Mouse (Mus musculus): Measurements from ENCODE around the gene Babam2. TPM values are rescaled to one million over a fixed set of nuclear protein-coding genes. Genes with fewer than 3 reads are reported as not detected.

Babam2 gene
- polyA plus RNA-seq, 1 experiment from 2014 or later: 42.9 TPM

DNA sequence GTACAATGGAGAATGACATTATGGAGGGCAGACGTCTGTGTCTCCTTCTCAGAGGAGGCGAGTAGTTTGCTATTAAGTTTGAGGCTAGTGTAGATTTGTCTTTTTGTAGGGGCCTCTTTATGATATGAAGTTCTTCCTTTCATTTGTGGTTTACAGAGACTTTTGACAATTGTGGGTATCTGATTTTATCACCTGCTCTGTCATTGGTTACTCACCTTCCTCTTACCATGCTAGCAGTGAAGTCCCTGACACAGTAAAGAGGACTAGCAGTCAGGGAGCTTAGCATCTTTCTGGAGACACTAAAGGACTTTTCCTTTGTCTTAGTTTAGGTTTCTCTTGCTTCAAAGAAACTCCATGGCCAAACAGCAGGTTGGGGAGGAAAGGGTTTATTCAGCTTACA lies 28.4 kb downstream of the Babam2 start:
- no peaks in the 10 kb centered on the region for H3K4me1 ChIP-seq (ENCODE audit: control insufficient read depth, insufficient read depth, low read length)
- H3K27me3 ChIP-seq (ENCODE audit: control insufficient read depth, insufficient read depth, low read length): no peaks in the 10 kb centered on the region
- no peaks in the 10 kb centered on the region for H3K36me3 ChIP-seq (ENCODE audit: control insufficient read depth, insufficient read depth, low read length)
- no peak overlapping the region for H3K27ac ChIP-seq (ENCODE audit: low read depth, low read length)
- no peak overlapping the region for H3K9ac ChIP-seq (ENCODE audit: low read depth, low read length)
- no peak overlapping the region for H3K4me2 ChIP-seq
- no peak overlapping the region for H3K4me3 ChIP-seq (ENCODE audit: low read depth, low read length)
- H3K9me3 ChIP-seq (replicated peaks; ENCODE audit: control insufficient read depth, low read length): no peaks in the 10 kb centered on the region
- ATAC-seq (replicated peaks; ENCODE audit: insufficient number of reproducible peaks, low FRiP score, low TSS enrichment): no peak
- 88% methylated on average over 2 of the region's 2 CpGs for WGBS (ENCODE audit: insufficient replicate concordance)

DNA sequence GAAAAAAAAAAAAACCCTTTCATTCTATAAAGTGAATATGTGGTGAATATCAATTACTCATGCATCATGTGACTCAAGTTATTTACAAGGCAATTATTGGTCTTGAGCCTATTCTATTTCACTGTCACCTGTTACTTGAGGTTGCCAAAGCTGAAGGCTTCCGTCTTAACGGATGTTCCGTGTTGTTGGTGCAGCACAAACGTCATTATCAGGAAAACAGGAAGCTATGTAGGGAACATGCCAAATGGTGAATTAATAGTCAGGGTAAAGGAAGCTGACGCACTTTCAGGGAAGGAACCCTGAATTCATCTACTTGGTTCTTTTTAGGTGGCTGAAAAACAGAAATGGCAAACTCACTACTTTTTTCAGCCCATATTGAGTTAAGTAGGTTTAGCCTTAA lies 30.0 kb downstream of the Babam2 start:
- Histone ChIP-seq H3K4me1 (ENCODE audit: control insufficient read depth, insufficient read depth, low read length) (no peaks in the 10 kb centered on the region), H3K27ac (ENCODE audit: low read depth, low read length) (no peak overlapping the region), H3K4me3 (ENCODE audit: low read depth, low read length) (no peak overlapping the region), H3K36me3 (ENCODE audit: control insufficient read depth, insufficient read depth, low read length) (no peaks in the 10 kb centered on the region), H3K9ac (ENCODE audit: low read depth, low read length) (no peak overlapping the region), H3K4me2 (no peak overlapping the region), H3K9me3 (replicated peaks; ENCODE audit: control insufficient read depth, low read length) (no peaks in the 10 kb centered on the region), H3K27me3 (ENCODE audit: control insufficient read depth, insufficient read depth, low read length) (no peaks in the 10 kb centered on the region)
- 64% methylated on average over 5 of the region's 5 CpGs for WGBS (ENCODE audit: insufficient replicate concordance)
- no peak for ATAC-seq (replicated peaks; ENCODE audit: insufficient number of reproducible peaks, low FRiP score, low TSS enrichment)

DNA sequence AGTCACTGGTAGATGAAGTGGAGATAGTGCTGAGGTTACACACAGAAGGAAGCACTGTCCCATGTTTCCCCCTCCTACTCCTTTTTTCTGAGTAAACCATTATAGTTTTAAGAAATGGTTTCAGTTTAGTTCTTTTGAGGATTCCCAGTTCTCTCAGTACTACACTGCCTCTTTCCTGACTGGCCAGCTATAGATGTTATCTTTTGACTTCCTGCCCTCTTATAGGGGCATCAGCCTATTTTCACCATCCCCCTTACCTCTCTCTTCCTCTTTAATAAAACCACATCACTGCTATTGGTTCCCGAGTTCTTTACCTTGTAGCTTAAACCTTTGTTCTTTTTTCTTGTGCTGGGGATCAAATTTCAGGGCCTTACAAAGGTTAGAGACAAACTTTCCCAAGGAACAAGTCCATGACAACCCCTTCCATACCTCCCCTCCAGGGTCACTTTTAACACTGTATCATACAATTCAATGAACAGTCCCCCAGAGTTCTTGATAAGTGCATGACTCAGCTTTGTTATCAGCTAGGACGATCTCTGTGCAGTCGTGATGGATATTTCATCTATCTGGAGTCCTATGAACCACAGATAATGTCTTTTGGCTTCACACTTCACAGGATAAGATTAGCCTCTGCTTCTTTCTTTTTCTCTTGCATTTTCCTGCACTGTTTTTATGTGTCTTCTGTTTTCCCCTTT lies 35.3 kb downstream of the Babam2 start:
- ATAC-seq (replicated peaks; ENCODE audit: insufficient number of reproducible peaks, low FRiP score, low TSS enrichment): no peak
- Histone ChIP-seq H3K9ac (ENCODE audit: low read depth, low read length) (no peak overlapping the region), H3K4me3 (ENCODE audit: low read depth, low read length) (no peak overlapping the region), H3K9me3 (replicated peaks; ENCODE audit: control insufficient read depth, low read length) (no peaks in the 10 kb centered on the region), H3K4me2 (no peak overlapping the region), H3K4me1 (ENCODE audit: control insufficient read depth, insufficient read depth, low read length) (no peaks in the 10 kb centered on the region), H3K27ac (ENCODE audit: low read depth, low read length) (no peak overlapping the region), H3K27me3 (ENCODE audit: control insufficient read depth, insufficient read depth, low read length) (no peaks in the 10 kb centered on the region), H3K36me3 (ENCODE audit: control insufficient read depth, insufficient read depth, low read length) (no peaks in the 10 kb centered on the region)
- WGBS (ENCODE audit: insufficient replicate concordance): 29% methylated on average over 3 of the region's 3 CpGs

DNA sequence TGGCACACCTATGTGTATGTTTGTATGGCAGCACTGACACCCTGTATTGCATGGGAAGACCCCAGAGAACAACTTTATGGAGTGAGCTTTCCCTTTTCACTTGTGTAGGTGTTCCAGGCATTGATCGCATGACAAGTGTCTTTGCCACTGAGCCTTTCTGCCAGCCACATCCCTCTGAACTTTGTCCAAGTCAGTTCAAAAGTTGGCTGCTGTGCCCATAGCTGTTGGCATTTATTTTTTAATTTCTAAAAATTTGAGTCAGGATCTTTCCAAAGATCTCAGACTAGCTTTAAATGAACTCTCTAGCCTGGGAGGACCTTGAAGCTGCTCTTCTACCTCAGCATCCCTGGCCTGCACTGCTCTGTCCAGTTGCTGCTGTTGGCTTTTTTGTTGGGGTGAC lies 44.4 kb downstream of the Babam2 start:
- Histone ChIP-seq H3K36me3 (ENCODE audit: control insufficient read depth, insufficient read depth, low read length) (no peaks in the 10 kb centered on the region), H3K4me2 (no peak overlapping the region), H3K4me1 (ENCODE audit: control insufficient read depth, insufficient read depth, low read length) (no peaks in the 10 kb centered on the region), H3K27me3 (ENCODE audit: control insufficient read depth, insufficient read depth, low read length) (no peaks in the 10 kb centered on the region), H3K9ac (ENCODE audit: low read depth, low read length) (no peak overlapping the region), H3K27ac (ENCODE audit: low read depth, low read length) (no peak overlapping the region), H3K4me3 (ENCODE audit: low read depth, low read length) (no peak overlapping the region), H3K9me3 (replicated peaks; ENCODE audit: control insufficient read depth, low read length) (no peaks in the 10 kb centered on the region)
- no peak for ATAC-seq (replicated peaks; ENCODE audit: insufficient number of reproducible peaks, low FRiP score, low TSS enrichment)
- 94% methylated on average over 1 of the region's 1 CpGs for WGBS (ENCODE audit: insufficient replicate concordance)

DNA sequence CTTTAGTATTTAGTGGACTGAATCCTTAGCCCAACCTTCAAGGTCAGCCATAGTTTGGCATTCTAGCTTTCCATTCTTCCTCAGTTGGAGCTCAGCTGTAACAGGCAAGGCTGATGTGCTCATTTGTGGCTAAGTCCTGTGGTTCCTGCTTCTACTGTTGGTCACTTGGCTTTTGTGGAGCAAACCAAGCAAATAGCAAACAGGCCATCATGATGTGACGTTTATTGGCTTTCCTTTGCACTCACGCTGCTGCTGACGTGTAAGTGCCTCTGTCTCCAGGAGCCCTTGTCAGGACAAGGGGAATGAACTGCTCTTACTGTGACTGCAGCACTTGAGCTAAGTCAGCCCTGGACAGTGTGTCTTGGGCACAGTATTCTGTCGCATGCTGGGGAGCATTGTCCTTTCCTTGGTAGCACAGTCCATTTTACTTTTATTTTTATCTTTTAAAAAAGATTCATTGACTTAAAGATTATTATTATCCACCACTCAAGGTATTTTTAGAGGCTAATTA lies 45.1 kb downstream of the Babam2 start:
- no peak overlapping the region for H3K4me2 ChIP-seq
- no peak overlapping the region for H3K4me3 ChIP-seq (ENCODE audit: low read depth, low read length)
- no peak overlapping the region for H3K27ac ChIP-seq (ENCODE audit: low read depth, low read length)
- no peaks in the 10 kb centered on the region for H3K36me3 ChIP-seq (ENCODE audit: control insufficient read depth, insufficient read depth, low read length)
- H3K9ac ChIP-seq (ENCODE audit: low read depth, low read length): no peak overlapping the region
- no peaks in the 10 kb centered on the region for H3K9me3 ChIP-seq (replicated peaks; ENCODE audit: control insufficient read depth, low read length)
- no peak for ATAC-seq (replicated peaks; ENCODE audit: insufficient number of reproducible peaks, low FRiP score, low TSS enrichment)
- no peaks in the 10 kb centered on the region for H3K4me1 ChIP-seq (ENCODE audit: control insufficient read depth, insufficient read depth, low read length)
- WGBS (ENCODE audit: insufficient replicate concordance): 40% methylated on average over 4 of the region's 4 CpGs
- H3K27me3 ChIP-seq (ENCODE audit: control insufficient read depth, insufficient read depth, low read length): no peaks in the 10 kb centered on the region

DNA sequence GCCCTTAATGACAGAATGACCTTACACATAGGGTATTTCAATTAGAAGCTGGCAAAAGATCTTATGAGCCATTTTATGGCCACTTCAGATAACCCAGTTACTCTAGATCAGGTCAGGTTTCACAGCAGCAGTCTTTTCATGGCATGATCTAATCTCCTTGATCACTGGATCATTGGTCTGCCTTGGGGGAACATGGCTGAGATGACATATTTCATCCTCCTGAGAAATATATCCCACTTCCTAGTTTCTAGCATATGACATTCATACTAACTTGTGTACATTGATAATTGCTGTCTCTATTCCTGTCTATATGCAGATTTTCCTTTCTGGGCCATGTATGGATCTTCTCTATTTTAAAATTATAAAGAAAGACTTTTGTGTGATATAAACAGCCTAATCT lies 51.9 kb downstream of the Babam2 start:
- no peak for ATAC-seq (replicated peaks; ENCODE audit: insufficient number of reproducible peaks, low FRiP score, low TSS enrichment)
- Histone ChIP-seq H3K4me3 (ENCODE audit: low read depth, low read length) (no peak overlapping the region), H3K36me3 (ENCODE audit: control insufficient read depth, insufficient read depth, low read length) (no peaks in the 10 kb centered on the region), H3K27me3 (ENCODE audit: control insufficient read depth, insufficient read depth, low read length) (no peaks in the 10 kb centered on the region), H3K4me2 (no peak overlapping the region), H3K9me3 (replicated peaks; ENCODE audit: control insufficient read depth, low read length) (no peaks in the 10 kb centered on the region), H3K9ac (ENCODE audit: low read depth, low read length) (no peak overlapping the region), H3K4me1 (ENCODE audit: control insufficient read depth, insufficient read depth, low read length) (0 out of 2 replicates have a peak, but pooled peaks cover 3% of the 10 kb centered on the region), H3K27ac (ENCODE audit: low read depth, low read length) (no peak overlapping the region)

DNA sequence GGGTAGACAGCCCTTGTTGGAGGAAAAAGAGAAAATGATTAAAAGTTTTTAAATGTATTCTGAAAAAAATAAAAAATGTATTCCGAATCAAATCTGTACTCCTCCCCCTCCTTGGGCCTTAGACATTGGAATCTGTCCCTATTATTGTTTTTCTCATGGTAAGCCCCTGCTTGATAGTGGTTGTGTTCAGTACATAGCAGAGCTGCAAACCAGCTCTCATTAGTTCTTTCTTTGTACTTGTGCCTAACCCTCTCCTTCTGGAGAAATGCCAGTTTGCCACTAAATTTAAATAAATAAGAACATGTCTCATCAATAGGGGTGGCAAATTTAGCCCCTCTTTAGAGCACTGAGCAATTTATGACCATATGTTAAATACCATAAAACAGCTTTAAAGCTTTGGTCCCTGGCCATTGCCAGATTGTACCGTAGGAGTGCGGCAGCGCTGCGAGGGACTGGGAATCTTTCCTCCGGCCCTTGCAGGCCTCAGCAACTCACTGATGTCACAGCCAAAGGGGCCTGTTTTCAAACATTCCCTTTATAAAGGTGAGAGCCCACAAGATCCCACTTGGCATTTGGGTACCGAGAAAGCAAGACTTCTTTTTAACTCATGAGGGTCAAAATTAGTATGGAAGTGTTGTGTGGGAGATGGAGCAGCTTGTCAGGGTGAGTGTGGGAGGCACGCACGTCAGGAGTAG lies 52.9 kb downstream of the Babam2 start:
- no peak overlapping the region for H3K9ac ChIP-seq (ENCODE audit: low read depth, low read length)
- 83% methylated on average over 9 of the region's 9 CpGs for WGBS (ENCODE audit: insufficient replicate concordance)
- no peaks in the 10 kb centered on the region for H3K9me3 ChIP-seq (replicated peaks; ENCODE audit: control insufficient read depth, low read length)
- no peak overlapping the region for H3K4me3 ChIP-seq (ENCODE audit: low read depth, low read length)
- ATAC-seq (replicated peaks; ENCODE audit: insufficient number of reproducible peaks, low FRiP score, low TSS enrichment): no peak
- no peaks in the 10 kb centered on the region for H3K36me3 ChIP-seq (ENCODE audit: control insufficient read depth, insufficient read depth, low read length)
- 0 out of 2 replicates have a peak, but pooled peaks cover 3% of the 10 kb centered on the region for H3K4me1 ChIP-seq (ENCODE audit: control insufficient read depth, insufficient read depth, low read length)
- no peak overlapping the region for H3K4me2 ChIP-seq
- H3K27ac ChIP-seq (ENCODE audit: low read depth, low read length): no peak overlapping the region
- no peaks in the 10 kb centered on the region for H3K27me3 ChIP-seq (ENCODE audit: control insufficient read depth, insufficient read depth, low read length)

DNA sequence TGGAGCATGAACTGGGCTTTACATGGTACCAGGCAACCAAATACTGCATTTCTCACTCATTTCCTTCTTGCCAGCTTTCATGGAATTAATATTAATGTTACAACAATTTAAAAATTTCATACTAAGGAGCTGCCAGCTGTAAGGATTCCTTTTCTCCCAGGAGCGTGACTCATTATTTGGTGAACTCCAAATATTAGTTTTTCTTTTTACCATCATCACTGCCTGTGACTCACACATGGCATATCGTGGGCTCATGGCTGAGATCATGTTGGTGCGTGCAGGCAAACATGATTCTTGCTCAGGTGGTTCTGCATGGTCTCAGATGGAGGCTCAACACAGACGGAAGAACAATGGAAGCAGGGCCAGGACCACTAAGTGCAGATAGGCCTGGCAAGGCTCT lies 53.5 kb downstream of the Babam2 start:
- Histone ChIP-seq H3K36me3 (ENCODE audit: control insufficient read depth, insufficient read depth, low read length) (no peaks in the 10 kb centered on the region), H3K27me3 (ENCODE audit: control insufficient read depth, insufficient read depth, low read length) (no peaks in the 10 kb centered on the region), H3K27ac (ENCODE audit: low read depth, low read length) (no peak overlapping the region), H3K4me2 (no peak overlapping the region), H3K4me1 (ENCODE audit: control insufficient read depth, insufficient read depth, low read length) (0 out of 2 replicates have a peak, but pooled peaks cover 3% of the 10 kb centered on the region), H3K9me3 (replicated peaks; ENCODE audit: control insufficient read depth, low read length) (no peaks in the 10 kb centered on the region), H3K4me3 (ENCODE audit: low read depth, low read length) (no peak overlapping the region), H3K9ac (ENCODE audit: low read depth, low read length) (no peak overlapping the region)
- ATAC-seq (replicated peaks; ENCODE audit: insufficient number of reproducible peaks, low FRiP score, low TSS enrichment): no peak
- WGBS (ENCODE audit: insufficient replicate concordance): 82% methylated on average over 4 of the region's 4 CpGs

DNA sequence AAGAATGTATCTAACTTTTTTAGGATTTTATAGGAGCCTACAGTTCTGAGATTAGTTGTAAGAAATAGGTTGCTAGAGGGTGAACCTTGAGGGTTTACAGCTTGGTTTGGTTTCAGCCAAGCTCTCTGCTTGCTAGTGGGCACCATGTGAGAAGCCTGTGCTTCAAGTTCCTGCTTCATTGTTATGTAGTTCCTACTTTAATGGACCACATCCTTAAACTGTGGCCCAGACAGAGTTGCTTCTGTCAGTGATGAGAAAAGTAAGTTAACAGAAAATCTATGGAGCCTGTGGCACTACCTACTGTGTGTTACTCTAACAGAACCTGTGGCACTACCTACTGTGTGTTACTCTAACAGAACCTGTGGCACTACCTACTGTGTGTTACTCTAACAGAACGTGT lies 57.1 kb downstream of the Babam2 start:
- WGBS (ENCODE audit: insufficient replicate concordance): 82% methylated on average over 1 of the region's 1 CpGs
- Histone ChIP-seq H3K9ac (ENCODE audit: low read depth, low read length) (no peak overlapping the region), H3K27me3 (ENCODE audit: control insufficient read depth, insufficient read depth, low read length) (no peaks in the 10 kb centered on the region), H3K4me2 (no peak overlapping the region), H3K36me3 (ENCODE audit: control insufficient read depth, insufficient read depth, low read length) (no peaks in the 10 kb centered on the region), H3K4me3 (ENCODE audit: low read depth, low read length) (no peak overlapping the region), H3K4me1 (ENCODE audit: control insufficient read depth, insufficient read depth, low read length) (0 out of 2 replicates have a peak, but pooled peaks cover 3% of the 10 kb centered on the region), H3K9me3 (replicated peaks; ENCODE audit: control insufficient read depth, low read length) (no peaks in the 10 kb centered on the region), H3K27ac (ENCODE audit: low read depth, low read length) (no peak overlapping the region)
- ATAC-seq (replicated peaks; ENCODE audit: insufficient number of reproducible peaks, low FRiP score, low TSS enrichment): no peak
